Mouse (Mus musculus) left cerebral cortex, adult 2 months (tissue): ENCODE results near the gene Zmpste24. TPM values are rescaled to one million over a fixed set of nuclear protein-coding genes. Genes with fewer than 3 reads are reported as not detected.
"Not testable (repeated sequence)": the region's sequence is repeated elsewhere in the genome, so short reads cannot be mapped to it uniquely, and the experiment has no call there.

ENCODE experiments used
- DNase-seq, 2 experiments: peaks; one replicate each; pipeline ENCODE4 v3.0.0; 2021 to 2022; ENCODE audit warnings: low spot score in 2 of 2, mixed read lengths in 1 of 2; ENCODE audit errors: extremely low spot score in 1 of 2
- H3K27ac ChIP-seq: fragments of 200-600 bp; 2 replicates; pipeline ENCODE4 v1.8.1; 2022
- H3K4me3 ChIP-seq: fragments of 200-600 bp; 2 replicates; pipeline ENCODE4 v1.8.1; 2022
- CTCF ChIP-seq: fragments of 200-600 bp; IDR thresholded peaks from 2 replicates; pipeline ENCODE4 v1.8.1; 2022; ENCODE audit warnings: antibody characterized with exemption, mild to moderate bottlenecking, moderate library complexity
- intact Hi-C: fragments of 180-260 bp; cut with DNase I; formaldehyde crosslinking; loops from one replicate; pipeline ENCODE4 v1.15.1; 2025
- long read RNA-seq, 2 experiments: library from polyadenylated mRNA; stranded (forward); transcript quantifications; one replicate each; pipeline ENCODE4 v2.0.0; 2021; ENCODE audit warnings: borderline mapping rate in 2 of 2
- total RNA-seq, 2 experiments: library from RNA; stranded (reverse); gene quantifications; 2 replicates each; pipeline ENCODE4 v1.2.3; 2021

Zmpste24 gene
- total RNA-seq = 10 to 100 TPM; 23.5 to 24.7 TPM
- long read RNA-seq, experiment 1, transcript Zmpste24-201 (10 exons, 3,429 nt) = major isoform, 34 of 37 reads
- long read RNA-seq, experiment 1, partial matches to known transcripts = 0 of 37 reads
- long read RNA-seq, experiment 1, other reads (novel, unspliced or antisense) = 3 of 37 reads
- long read RNA-seq, experiment 2, transcript Zmpste24-201 (10 exons, 3,429 nt) = major isoform, 26 of 29 reads
- long read RNA-seq, experiment 2, partial matches to known transcripts = 2 of 29 reads
- long read RNA-seq, experiment 2, other reads (novel, unspliced or antisense) = 1 of 29 reads

DNA sequence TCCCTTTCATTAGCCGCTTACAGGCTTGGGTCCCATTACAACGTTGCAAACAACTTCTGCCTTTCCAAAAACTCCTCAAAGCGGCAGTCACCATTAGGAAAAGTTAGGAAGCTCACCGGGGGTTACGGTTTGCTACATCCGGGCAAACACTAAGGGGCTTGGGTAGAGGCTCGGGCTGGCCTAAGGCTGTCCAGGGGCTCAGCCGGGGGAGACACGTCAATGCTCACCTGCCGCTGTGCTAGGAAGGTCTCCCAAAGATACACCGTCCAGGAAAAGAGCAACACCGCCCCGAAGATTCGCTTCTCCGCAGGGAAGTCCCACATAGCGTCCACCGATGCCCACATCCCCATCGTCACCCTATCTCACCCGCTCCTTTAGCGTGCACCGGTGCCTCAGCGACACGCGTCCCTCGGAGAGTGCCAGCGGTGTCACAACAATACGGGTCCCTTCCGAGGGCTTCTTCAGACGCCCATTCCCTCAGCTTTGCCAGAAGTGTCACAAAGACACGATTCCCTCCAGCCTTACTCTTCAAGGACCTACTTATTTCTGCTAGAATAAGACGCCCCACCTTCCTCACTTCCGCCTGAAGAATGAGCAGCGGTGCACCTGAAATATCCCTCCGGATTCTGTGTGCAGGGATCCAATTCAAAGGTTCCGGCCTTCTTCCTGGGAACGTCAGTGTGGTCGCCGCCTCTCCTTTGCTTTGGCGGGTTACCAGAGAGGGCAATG, at the start of gene Zmpste24:
Zmpste24 (minus strand) TSS at position 592 of the 729 bp plus-strand sequence.
- Histone ChIP-seq H3K4me3 (peak within 1 kb of the TSS; percentile 84), H3K27ac (peak within 1 kb of the TSS; percentile 45; the same call in 1 of the 2 replicates)
- no peak for TF ChIP-seq CTCF
- intact Hi-C loops = loop anchor here (2.0 kb wide), 1 partner anchor 117 kb away; the partner anchor contains the start of gene Rlf
- peak; percentile 87 to 89 for DNase-seq

DNA sequence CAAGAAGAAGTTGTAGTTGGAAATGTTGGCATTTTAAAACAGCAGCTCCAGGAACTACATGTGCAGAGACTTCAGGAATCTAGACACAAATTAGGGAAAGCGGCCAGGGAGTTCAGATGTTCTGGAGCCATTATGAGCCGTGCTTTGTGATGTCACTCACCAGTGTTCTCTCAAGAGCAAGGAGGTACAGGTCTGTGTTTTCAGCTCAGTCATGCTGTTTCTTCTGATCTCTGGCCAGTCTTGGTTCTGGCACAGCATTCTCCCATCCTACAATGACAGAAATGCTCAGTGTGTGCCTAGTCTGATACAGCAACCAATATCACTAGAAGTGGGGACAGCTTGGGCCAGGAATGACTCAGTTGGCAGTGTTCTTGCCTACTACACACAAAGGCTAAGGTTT, 11.1 kb upstream of the Zmpste24 start, which contains the start of gene Tmco2:
Tmco2 (minus strand) TSS at position 101 of the 400 bp plus-strand sequence.
- no peak for TF ChIP-seq CTCF
- Histone ChIP-seq H3K27ac (no peak within 1 kb of the TSS), H3K4me3 (no peak within 1 kb of the TSS)
- intact Hi-C loops = no loop called here
- DNase-seq = no peak

DNA sequence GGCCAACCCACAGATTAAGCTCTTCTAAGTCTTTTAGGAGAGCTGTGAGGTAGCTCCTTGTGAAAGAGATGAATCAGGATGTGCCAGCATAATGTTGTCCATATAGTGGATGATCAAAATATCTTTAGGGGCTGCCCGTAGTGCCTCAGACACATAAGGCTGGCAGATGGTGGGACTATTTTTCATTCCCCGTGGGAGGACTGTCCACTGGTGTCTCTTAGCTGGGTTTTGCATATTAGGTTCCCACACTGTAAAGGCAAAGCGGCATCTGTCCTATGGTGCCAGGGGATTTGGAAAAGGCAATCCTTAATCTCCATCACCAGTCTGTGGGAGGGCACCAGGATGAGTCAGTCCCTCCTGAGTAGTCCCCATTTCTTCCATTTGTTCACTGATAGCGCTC, 5.3 kb upstream of the Zmpste24 start:
- TF ChIP-seq CTCF = no peak
- intact Hi-C loops = loop anchor here (1.0 kb wide), 1 partner anchor 128 kb away; no protein-coding TSS in a partner anchor
- Histone ChIP-seq H3K27ac (no peak overlapping the region), H3K4me3 (no peak overlapping the region)
- DNase-seq = peak in 1 of 2 experiments; percentile 65

DNA sequence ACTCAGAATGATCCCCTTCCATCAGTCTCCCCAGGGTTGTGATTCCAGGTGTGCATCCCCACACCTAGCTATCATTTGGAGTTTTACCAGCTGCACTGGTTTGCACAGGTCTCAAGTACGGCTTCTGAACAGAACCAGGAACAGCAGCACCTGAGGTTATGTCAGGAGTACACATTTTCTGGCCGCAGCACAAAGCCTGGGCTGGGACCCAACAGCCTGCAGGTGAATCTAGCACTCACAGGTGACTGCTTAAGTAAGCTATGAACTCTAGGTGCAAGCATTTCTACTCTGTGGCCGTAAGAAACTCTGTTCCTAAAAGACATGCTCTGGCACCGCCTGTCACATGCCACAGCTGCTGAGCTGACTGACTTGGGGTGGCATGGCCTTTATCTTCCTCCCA, 7.8 kb downstream of the Zmpste24 start:
- TF ChIP-seq CTCF = no peak

DNA sequence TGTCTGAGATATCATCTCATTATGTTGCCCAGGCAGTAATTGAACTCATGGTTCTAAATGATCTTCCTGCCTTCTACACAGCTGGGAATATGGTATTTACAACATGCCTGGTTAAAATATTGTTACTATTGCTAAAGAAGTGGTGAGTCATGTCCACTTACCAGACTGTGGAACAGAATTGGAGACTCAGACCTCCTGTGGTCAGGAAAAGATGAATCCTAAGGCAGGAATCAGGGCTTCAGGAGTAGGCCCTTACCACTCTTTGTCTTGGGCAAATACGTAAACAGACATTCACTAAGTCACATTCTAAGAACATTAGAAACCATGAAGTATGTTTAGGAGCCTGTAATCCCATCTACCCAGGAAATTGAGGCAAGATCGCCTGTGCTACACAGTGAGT, 9.3 kb downstream of the Zmpste24 start:
- no peak for TF ChIP-seq CTCF
- no peak overlapping the region for H3K4me3 ChIP-seq
- intact Hi-C loops = no loop called here

More for the DNA sequence above, 7.8 kb downstream of the Zmpste24 start:
- no peak for DNase-seq
- intact Hi-C loops = no loop called here
- Histone ChIP-seq H3K27ac (no peak overlapping the region), H3K4me3 (no peak overlapping the region)

DNA sequence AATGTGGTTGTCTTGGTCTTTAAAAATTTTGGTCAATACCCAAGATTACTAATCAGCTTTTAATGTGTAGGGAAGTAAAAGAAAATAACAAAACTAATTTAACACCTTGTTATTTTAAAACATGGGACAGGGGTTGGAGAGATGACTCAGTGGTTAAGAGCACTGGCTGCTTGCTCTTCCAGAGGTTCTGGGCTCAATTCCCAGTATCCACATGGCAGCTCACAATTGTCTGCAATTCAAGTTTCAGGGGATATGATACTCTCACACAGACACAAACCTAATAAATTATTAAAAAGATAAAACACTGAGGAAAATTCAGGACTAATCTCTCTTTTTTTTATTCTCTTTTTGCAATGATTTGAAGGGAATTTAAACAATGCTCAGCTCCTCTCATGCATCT, 13.5 kb downstream of the Zmpste24 start:
- no peak overlapping the region for H3K4me3 ChIP-seq
- no peak for DNase-seq
- no peak for TF ChIP-seq CTCF
- intact Hi-C loops = no loop called here
- H3K27ac ChIP-seq = no peak overlapping the region

More for the DNA sequence above, 9.3 kb downstream of the Zmpste24 start:
- no peak for DNase-seq
- no peak overlapping the region for H3K27ac ChIP-seq

DNA sequence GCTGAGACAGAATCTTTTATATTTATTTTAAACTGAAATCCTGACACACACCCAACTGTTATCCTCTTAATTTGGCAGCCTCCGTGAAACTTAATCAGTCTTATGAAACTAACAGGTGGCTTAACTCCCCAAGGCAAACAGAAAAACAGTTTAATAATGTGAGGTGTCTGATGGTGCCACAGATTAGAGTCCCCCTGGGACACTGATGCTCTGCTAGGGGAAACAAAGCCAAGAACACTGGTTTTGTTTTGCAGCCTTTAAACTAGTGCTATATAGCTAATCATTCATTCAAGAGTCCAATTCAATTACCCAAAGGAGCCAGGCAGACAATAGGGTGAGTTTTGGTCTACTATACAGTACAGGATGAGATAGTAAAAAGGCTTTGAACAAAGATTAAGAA, 17.6 kb downstream of the Zmpste24 start:
- no peak for DNase-seq
- Histone ChIP-seq H3K4me3 (no peak overlapping the region), H3K27ac (0 out of 2 replicates have a peak overlapping the region, but pooled peaks have one; percentile 25)
- intact Hi-C loops = no loop called here
- TF ChIP-seq CTCF = no peak

DNA sequence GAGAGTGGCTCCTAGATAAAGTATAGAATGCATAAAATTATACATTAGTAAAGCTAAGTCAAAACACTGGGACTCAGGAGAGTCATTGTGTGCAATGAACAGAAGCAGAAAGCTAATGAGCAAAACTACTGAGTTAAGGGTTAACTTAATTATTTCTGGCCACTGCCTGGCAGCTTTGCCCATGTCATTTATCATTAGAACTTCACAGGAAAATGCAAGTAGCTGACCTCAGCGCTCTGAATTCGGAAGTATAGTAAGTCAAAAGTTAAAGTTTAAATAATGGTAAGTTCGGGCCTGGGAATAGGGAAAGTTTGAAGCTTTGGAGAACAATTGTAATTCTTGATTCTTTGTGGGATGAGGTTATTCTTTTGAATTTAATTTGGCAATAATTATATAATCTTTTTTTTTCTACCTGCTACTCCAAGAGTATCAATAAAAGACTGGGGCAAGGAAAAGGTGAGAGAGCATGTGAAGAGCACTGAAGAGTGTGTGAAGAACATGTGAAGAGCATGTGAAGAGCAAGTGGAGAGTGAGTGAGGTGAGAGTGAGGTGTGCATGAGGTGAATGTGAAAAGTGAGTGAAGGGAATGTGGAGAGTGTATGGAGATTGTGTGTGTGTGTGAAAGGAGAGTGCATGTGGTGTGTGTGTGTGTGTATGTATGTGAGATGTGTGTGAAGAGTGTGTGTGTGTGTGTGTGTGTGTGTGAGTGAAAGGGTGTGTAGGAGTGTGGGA, 20.0 kb downstream of the Zmpste24 start:
- intact Hi-C loops = no loop called here
- TF ChIP-seq CTCF = no peak

DNA sequence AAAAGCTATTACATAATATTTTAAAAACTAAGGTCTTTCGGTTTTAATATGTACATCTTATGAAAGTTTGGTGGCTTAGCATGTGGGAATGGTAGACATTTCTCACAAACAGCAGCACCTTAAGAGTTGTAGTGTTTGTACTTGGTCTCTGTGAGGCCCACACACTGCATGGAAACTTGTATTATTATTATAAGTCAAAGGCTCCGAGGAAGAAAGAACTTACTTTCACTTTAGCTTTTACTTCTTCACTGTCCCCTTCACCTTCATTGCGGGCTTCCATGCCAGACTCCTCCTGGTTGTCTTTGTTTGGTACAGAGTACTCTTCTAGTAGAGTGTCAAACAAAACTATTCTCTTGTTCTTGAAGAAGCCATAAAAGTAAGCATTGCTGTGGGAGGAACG, 23.8 kb downstream of the Zmpste24 start:
- intact Hi-C loops = no loop called here
- no peak for TF ChIP-seq CTCF
- DNase-seq = no peak
- Histone ChIP-seq H3K27ac (no peak overlapping the region), H3K4me3 (no peak overlapping the region)

More for the DNA sequence above, 20.0 kb downstream of the Zmpste24 start:
- DNase-seq = no peak
- H3K27ac ChIP-seq = no peak overlapping the region
- H3K4me3 ChIP-seq = no peak overlapping the region

DNA sequence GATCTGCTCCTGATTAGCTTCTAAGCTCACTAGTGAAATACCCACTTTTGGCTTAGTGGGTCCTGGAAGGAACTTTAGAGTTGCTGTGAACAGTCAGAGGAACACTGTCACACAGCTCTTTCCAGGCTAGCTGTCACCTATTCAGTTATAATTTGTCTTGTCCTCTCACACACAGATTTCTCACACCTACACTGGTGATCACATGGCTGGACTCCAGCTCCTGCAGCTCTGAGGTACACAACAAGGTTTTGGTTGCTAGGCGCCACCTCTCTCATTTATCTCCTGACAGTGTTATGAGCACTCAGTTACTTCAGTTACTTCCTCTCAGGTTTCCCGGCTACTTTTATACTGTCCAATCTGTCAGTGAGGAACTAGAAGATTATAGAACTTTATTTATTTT, 32.7 kb downstream of the Zmpste24 start:
- Histone ChIP-seq H3K27ac (no peak overlapping the region), H3K4me3 (no peak overlapping the region)
- no peak for TF ChIP-seq CTCF
- DNase-seq = no peak
- intact Hi-C loops = no loop called here

DNA sequence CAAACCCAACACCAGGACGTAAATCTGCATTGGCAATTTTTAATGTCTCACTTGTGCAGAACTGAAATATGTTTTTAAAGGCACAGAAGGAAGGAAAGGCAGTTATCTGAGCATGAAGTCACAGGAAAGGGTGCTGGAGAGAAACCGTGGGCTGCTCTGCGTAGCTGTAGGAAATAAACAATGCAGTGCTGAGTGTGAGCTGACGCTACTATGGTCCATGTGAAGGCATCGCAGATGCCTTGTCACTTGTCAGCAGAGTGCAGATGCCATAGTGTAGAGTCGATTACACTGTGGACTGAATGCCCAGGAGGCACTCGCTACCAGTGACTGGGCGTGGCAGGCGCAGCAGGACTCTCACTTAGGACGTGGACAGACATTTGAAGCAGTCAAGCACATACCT, 38.8 kb downstream of the Zmpste24 start:
- DNase-seq, H3K27ac ChIP-seq, intact Hi-C loops, H3K4me3 ChIP-seq: not testable (repeated sequence)

DNA sequence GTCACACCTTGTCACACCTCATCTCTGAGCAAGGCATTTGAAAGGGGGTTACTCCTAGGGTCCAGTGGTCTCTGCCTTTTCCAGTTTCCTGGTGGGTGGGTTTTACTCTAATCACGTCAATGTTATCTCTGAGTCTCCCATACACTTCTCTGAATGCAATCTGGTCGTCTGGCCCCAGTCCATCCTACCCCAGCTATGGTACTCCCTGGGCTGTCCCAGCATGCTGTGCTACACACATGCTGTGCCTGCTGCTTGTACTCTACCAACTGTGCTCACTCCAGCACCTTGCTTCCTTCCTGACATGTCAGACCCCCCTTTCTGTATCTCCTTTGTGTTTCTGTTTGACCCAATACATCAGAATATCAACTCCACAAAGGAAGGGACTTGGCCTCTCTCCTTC, 41.0 kb downstream of the Zmpste24 start:
- intact Hi-C loops = no loop called here
- no peak for TF ChIP-seq CTCF
- H3K27ac ChIP-seq = no peak overlapping the region
- DNase-seq = no peak
- H3K4me3 ChIP-seq = no peak overlapping the region
